Mouse (Mus musculus) adipose tissue, adult 10 weeks (tissue): ENCODE measurements around the gene Kcnh2. TPM values are rescaled to one million over a fixed set of nuclear protein-coding genes. Genes with fewer than 3 reads are reported as not detected.

Source experiments
- polyA plus RNA-seq: library from polyadenylated mRNA; stranded (reverse); fragments of 350-450 nt; fragmentation: Illumina TruSeq; extraction: RNeasy Lipid Tissue Mini Kit (QIAGEN cat#74804); gene quantifications from one replicate; pipeline ENCODE4 v1.2.3, GENCODE M21; 2014; ENCODE audit warnings: low read depth, low replicate concordance

Gene Kcnh2
- 16.1 TPM for polyA plus RNA-seq

DNA sequence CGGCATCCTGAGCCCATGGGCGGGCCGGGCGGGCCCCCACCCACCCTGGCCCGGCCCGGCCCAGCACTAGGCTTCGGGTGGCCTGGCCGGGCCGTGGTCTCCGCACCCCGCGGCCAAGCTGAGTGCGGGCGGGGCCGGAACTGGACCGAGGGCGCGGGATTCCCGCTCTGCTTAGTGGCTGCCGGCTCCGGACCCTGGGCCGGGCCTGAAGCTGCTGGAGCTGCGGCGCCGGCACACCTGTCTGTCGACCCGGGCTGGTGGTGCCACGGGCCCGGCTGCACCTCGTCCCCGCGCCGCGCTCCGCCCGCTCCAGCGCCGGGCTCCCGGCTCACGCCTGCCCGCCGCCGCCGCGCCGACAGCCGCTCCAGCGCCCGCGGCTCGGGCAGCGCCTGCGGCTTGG is at the start of gene Kcnh2:
Kcnh2 (minus strand) TSS at position 327 of the 400 bp plus-strand sequence.

DNA sequence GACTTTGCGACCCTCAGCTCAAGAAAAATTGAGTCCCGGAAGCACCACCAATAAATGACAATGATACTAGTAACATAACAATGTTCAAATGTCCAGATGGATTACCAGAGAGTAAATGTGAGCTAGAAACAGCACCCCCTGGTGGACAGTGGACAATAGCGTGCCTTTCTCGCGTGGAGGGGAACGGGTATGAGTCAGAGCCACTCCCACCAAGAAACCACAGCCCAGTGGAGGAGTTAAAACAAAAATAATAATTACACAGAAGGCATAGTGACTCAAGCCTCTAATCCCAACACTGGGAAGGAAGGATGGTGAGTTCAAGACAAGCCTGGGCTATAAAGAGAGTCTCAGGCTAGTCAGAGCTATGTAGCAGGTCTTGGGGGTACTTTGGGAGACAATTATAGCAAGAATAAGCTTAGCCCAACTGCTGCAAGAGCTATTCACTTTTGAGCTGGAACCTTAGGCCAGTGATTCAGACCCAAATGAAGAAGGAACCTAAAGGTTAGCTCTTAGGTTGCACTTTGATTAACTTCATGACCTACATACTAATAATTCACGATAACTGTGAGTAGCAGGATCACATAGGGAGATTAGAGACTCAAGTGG is 42.1 kb upstream of the Kcnh2 start, which contains the start of gene Abcb8:
Abcb8 (plus strand) TSS at position 272 of the 606 bp plus-strand sequence.

DNA sequence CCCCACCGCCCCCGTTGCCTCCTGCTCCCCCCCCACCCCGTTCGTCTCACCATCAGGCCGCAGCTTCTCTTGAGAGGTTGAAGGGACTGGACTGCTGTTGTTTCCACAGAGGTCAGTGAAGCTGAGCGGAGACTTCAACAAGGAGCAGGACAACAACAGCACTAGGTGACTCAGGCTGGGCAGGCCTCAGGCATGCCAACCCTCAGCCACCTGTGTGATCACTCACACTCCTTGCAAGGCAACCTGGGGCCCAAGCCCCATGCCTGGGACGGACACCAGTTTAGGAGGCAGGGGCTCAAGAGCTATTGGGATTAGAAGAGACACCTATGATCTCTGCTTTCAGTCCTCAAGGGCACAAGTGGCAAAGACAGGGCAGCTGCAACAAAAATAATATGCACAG is 40.5 kb upstream of the Kcnh2 start, which contains the start of gene Atg9b:
Atg9b (minus strand) TSS at position 280 of the 400 bp plus-strand sequence.

DNA sequence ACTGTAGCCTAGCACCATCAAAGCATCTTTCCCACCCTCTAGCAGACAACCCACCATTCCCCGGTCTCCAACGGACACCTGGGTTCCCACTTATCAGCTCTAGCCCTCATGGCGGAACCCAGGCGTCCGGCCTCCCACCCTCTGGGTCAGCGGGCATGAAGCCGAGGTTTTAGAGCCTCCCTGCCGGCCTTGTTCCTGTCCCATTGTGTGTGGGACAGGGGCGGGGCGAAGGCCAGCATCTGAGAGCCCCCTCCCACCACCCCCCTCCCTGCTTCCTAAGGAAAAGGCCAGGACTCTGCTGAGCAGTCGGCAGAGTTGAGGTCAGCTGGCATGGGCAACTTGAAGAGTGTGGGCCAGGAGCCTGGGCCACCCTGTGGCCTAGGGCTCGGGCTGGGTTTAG is 13.1 kb upstream of the Kcnh2 start, which contains the start of gene Nos3:
Nos3 (plus strand) TSS at position 303 of the 400 bp plus-strand sequence.

Other genes with a start within 250 kb of the Kcnh2 start
- 9.3 TPM for gene Nupl2, start 186.6 kb downstream of the Kcnh2 start, polyA plus RNA-seq
- 9.9 TPM for gene Nos3, start 13.2 kb upstream of the Kcnh2 start, polyA plus RNA-seq
- gene Atg9b, start 40.5 kb upstream of the Kcnh2 start, polyA plus RNA-seq = 0.74 TPM
- gene Abcb8, start 42.1 kb upstream of the Kcnh2 start, polyA plus RNA-seq = 36.5 TPM
- gene Asic3, start 61.8 kb upstream of the Kcnh2 start, polyA plus RNA-seq = not detected
- 43.5 TPM for gene Cdk5, start 71.9 kb upstream of the Kcnh2 start, polyA plus RNA-seq
- 48.3 TPM for gene Slc4a2, start 72.2 kb upstream of the Kcnh2 start, polyA plus RNA-seq
- gene Fastk, start 93.7 kb upstream of the Kcnh2 start, polyA plus RNA-seq = 58.6 TPM
- gene Tmub1, start 96.2 kb upstream of the Kcnh2 start, polyA plus RNA-seq = 23.1 TPM
- 51.5 TPM for gene Agap3, start 100.6 kb upstream of the Kcnh2 start, polyA plus RNA-seq
- not detected for gene Gbx1, start 175.6 kb upstream of the Kcnh2 start, polyA plus RNA-seq
- gene Asb10, start 189.4 kb upstream of the Kcnh2 start, polyA plus RNA-seq = 0.91 TPM
- 1.3 TPM for gene 4931409K22Rik, start 205.2 kb upstream of the Kcnh2 start, polyA plus RNA-seq
- gene Abcf2, start 225.9 kb upstream of the Kcnh2 start, polyA plus RNA-seq = 38.6 TPM
- 41.2 TPM for gene Chpf2, start 235.1 kb upstream of the Kcnh2 start, polyA plus RNA-seq